Mouse (Mus musculus): ENCODE data around the gene Psmb2. TPM values are rescaled to one million over a fixed set of nuclear protein-coding genes. Genes with fewer than 3 reads are reported as not detected.

The Psmb2 gene
- polyA plus RNA-seq, 1 experiment: 170 TPM

DNA sequence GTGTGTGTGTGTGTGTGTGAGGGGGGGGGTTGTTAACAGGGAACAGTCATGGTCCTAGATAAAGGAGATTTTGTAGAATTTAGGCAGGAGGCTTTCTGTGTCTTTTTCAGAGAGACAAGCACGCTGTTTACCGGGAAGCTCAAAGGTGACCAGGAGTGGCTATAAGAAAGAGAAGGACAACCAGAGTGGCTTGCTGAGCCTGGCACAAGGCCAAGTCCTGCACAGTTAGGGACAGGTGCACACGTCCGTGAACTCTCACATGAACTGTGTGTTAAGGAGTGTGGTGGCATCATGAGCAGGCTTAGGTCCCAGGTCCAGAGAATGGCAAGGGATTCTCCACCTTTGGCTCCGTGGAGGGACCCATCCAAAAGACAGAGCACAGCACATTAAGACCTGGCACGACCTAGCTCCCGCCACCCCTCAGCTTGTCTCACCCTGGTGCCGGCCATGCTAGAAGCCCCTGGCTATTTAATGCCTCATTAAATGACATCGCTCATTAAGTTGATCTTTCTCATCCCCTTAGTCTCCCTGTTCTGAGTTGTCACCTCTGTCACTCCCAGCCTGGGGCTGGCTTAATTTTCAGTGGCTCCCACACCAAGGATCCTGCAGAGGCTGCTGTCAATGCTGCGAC, 33.0 kb upstream of the Psmb2 start:
- H3K27ac ChIP-seq (ENCODE audit: insufficient read depth, low read length): no peak overlapping the region
- H3K4me3 ChIP-seq (replicated peaks; ENCODE audit: insufficient read depth, low read depth, low read length): no peak overlapping the region
- WGBS: 35% methylated on average over 10 of the region's 10 CpGs
- TF ChIP-seq POLR2A (IDR thresholded peaks at IDR 0.05; ENCODE audit: borderline replicate concordance, insufficient read depth, low read length) (no peak), CTCF (IDR thresholded peaks at IDR 0.05; ENCODE audit: borderline replicate concordance, insufficient read depth, low read depth, low read length) (no peak)
- DNase-seq: no peak
- no peaks in the 10 kb centered on the region for H3K27me3 ChIP-seq (ENCODE audit: control insufficient read depth, insufficient read depth, low read length)
- 0 out of 2 replicates have a peak, but pooled peaks cover 3% of the 10 kb centered on the region for H3K4me1 ChIP-seq (ENCODE audit: control insufficient read depth, insufficient read depth, low read length)

DNA sequence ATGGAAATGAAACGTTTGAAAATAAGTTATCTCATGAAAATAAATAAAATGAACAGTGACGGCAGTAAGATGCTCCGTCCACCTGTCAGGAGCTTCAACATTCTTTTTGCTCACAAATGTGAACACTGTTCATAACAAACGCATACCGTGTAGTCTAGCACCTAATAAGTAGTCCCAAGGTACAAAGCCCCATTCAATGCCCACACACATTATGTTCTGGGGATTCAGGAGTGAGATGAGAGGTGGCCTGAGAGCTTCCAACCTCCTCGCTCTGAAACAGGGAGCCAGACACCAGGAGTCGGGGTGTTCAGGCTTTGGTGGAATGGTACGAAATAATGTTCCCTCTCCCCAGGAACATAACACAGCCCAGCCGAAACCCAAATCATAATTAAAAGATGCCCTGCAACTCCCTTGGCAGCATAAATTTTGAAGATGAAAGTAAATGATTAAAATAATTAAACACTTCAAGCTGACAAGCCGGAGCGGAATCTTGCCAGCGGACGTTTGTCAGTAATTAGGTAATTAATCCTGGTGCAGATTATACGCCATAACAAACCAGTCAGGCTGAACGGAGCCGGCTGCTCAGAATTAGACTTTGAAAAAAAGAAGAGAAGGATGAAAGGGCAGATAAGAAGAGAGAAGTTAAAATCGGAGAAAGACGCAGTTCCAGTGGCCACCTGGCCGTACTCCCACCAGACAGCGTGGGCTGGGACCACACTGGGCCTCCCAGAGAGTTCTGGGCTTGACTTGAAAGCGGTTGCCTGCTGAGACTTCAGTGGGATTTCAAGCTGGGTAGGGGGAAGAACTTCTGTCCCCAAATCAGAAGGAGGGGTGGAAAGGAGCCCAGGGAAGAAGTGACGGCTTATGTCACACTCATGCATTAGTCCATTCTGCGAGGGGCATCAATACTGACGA, 29.2 kb upstream of the Psmb2 start:
- H3K27me3 ChIP-seq (ENCODE audit: control insufficient read depth, insufficient read depth, low read length): no peaks in the 10 kb centered on the region
- DNase-seq: peak; percentile 18 to 24
- TF ChIP-seq POLR2A (IDR thresholded peaks at IDR 0.05; ENCODE audit: borderline replicate concordance, insufficient read depth, low read length) (no peak), CTCF (IDR thresholded peaks at IDR 0.05; ENCODE audit: borderline replicate concordance, insufficient read depth, low read depth, low read length) (no peak)
- H3K4me1 ChIP-seq (ENCODE audit: control insufficient read depth, insufficient read depth, low read length): 0 out of 2 replicates have a peak, but pooled peaks cover 3% of the 10 kb centered on the region
- WGBS: 20% methylated on average over 24 of the region's 24 CpGs
- no peak overlapping the region for H3K27ac ChIP-seq (ENCODE audit: insufficient read depth, low read length)
- peak overlapping the region; percentile 23 for H3K4me3 ChIP-seq (replicated peaks; ENCODE audit: insufficient read depth, low read depth, low read length)

- TF ChIP-seq POLR2A (IDR thresholded peaks at IDR 0.05; ENCODE audit: borderline replicate concordance, insufficient read depth, low read length) (no peak), CTCF (IDR thresholded peaks at IDR 0.05; ENCODE audit: borderline replicate concordance, insufficient read depth, low read depth, low read length) (no peak)
- DNase-seq: no peak
These were observed 24.3 kb upstream of the Psmb2 start for GRCm38 (mm10) chr4:126653148-126653547.

DNA sequence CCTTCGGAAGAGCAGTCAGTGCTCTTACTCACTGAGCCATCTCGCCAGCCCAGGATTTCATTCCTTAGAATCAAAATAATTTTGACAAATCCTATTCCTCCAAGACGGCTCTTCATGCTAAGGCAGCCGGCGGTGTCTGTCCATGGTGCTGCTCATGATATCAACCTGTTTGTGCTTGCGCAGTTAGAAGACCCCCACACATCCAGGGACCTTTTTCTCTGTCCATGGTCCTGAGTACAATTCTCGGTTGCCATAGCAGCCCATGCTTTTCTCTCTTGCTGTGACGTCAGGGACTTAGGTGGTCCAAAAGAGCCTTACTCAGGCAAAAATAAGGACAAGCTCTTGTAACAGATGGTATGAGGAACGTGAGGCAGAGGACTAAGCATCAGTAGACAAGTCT, 22.1 kb upstream of the Psmb2 start:
- 44% methylated on average over 9 of the region's 9 CpGs for WGBS
- no peak overlapping the region for H3K4me3 ChIP-seq (replicated peaks; ENCODE audit: insufficient read depth, low read depth, low read length)
- DNase-seq: no peak
- H3K4me1 ChIP-seq (ENCODE audit: control insufficient read depth, insufficient read depth, low read length): no peaks in the 10 kb centered on the region
- TF ChIP-seq CTCF (IDR thresholded peaks at IDR 0.05; ENCODE audit: borderline replicate concordance, insufficient read depth, low read depth, low read length) (no peak), POLR2A (IDR thresholded peaks at IDR 0.05; ENCODE audit: borderline replicate concordance, insufficient read depth, low read length) (no peak)
- no peak overlapping the region for H3K27ac ChIP-seq (ENCODE audit: insufficient read depth, low read length)
- H3K27me3 ChIP-seq (ENCODE audit: control insufficient read depth, insufficient read depth, low read length): no peaks in the 10 kb centered on the region

More at GRCm38 (mm10) chr4:126653148-126653547, 24.3 kb upstream of the Psmb2 start:
- 0 out of 2 replicates have a peak, but pooled peaks cover 3% of the 10 kb centered on the region for H3K4me1 ChIP-seq (ENCODE audit: control insufficient read depth, insufficient read depth, low read length)
- H3K4me3 ChIP-seq (replicated peaks; ENCODE audit: insufficient read depth, low read depth, low read length): no peak overlapping the region
- H3K27me3 ChIP-seq (ENCODE audit: control insufficient read depth, insufficient read depth, low read length): no peaks in the 10 kb centered on the region
- WGBS: 78% methylated on average over 5 of the region's 5 CpGs
- no peak overlapping the region for H3K27ac ChIP-seq (ENCODE audit: insufficient read depth, low read length)

- H3K4me1 ChIP-seq (ENCODE audit: control insufficient read depth, insufficient read depth, low read length): peaks cover 8% of the 10 kb centered on the region; the same call in 1 of the 2 replicates
- no peaks in the 10 kb centered on the region for H3K27me3 ChIP-seq (ENCODE audit: control insufficient read depth, insufficient read depth, low read length)
- H3K4me3 ChIP-seq (replicated peaks; ENCODE audit: insufficient read depth, low read depth, low read length): no peak overlapping the region
- 5% methylated on average over 7 of the region's 7 CpGs for WGBS
- peak overlapping the region; percentile 15; the same call in 1 of the 2 replicates for H3K27ac ChIP-seq (ENCODE audit: insufficient read depth, low read length)
- DNase-seq: peak; percentile 76 to 77
- TF ChIP-seq CTCF (IDR thresholded peaks at IDR 0.05; ENCODE audit: borderline replicate concordance, insufficient read depth, low read depth, low read length) (no peak), POLR2A (IDR thresholded peaks at IDR 0.05; ENCODE audit: borderline replicate concordance, insufficient read depth, low read length) (no peak; the same call in 1 of the 2 replicates)
These were observed 16.2 kb upstream of the Psmb2 start for GRCm38 (mm10) chr4:126661249-126661648.

DNA sequence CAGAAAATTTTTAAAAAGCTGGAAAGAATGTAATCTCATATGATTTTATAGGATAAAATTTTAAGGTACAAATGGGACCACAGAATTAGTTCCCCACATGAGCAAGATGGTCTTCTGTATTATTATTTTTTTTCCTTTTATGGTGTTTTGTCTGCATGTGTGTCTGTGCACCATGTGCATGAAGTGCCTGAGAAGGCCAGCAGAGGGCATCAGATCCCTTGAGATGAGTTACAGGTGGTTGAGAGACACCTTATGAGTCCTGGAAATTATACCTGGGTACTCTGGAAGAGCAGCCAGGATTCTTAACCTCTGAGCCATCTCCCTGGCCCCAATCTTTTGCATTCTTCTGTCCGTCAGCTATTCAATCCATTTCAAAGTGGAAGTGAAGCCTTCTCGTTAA, 10.4 kb upstream of the Psmb2 start:
- Histone ChIP-seq H3K27me3 (ENCODE audit: control insufficient read depth, insufficient read depth, low read length) (no peaks in the 10 kb centered on the region), H3K27ac (ENCODE audit: insufficient read depth, low read length) (no peak overlapping the region), H3K4me1 (ENCODE audit: control insufficient read depth, insufficient read depth, low read length) (no peaks in the 10 kb centered on the region; the same call in 1 of the 2 replicates), H3K4me3 (replicated peaks; ENCODE audit: insufficient read depth, low read depth, low read length) (no peak overlapping the region)
- TF ChIP-seq CTCF (IDR thresholded peaks at IDR 0.05; ENCODE audit: borderline replicate concordance, insufficient read depth, low read depth, low read length) (no peak), POLR2A (IDR thresholded peaks at IDR 0.05; ENCODE audit: borderline replicate concordance, insufficient read depth, low read length) (no peak)
- 90% methylated on average over 2 of the region's 2 CpGs for WGBS
- DNase-seq: no peak

DNA sequence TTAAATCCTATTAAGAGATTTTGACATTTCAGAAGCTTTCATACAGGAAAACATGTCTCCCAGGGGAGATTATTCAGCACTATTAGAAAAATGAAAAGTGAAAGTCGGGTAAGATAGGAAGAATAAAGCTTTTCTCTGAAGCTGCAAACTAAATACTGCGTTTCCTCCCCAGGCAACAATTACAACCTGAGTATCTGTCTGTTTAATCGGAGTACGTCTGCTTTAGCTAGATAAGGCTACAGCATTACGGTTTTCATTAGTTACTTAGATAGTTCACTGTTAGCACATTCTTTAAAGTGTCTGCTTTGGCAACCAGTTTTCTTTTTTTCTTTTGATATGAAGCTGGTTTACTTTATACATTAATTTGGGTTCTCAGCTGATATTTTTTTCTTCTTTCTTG, 4.9 kb downstream of the Psmb2 start:
- no peaks in the 10 kb centered on the region for H3K27me3 ChIP-seq (ENCODE audit: control insufficient read depth, insufficient read depth, low read length)
- peaks cover 2% of the 10 kb centered on the region for H3K4me1 ChIP-seq (ENCODE audit: control insufficient read depth, insufficient read depth, low read length)
- DNase-seq: no peak
- 80% methylated on average over 5 of the region's 5 CpGs for WGBS
- no peak overlapping the region for H3K4me3 ChIP-seq (replicated peaks; ENCODE audit: insufficient read depth, low read depth, low read length)
- TF ChIP-seq CTCF (IDR thresholded peaks at IDR 0.05; ENCODE audit: borderline replicate concordance, insufficient read depth, low read depth, low read length) (no peak), POLR2A (IDR thresholded peaks at IDR 0.05; ENCODE audit: borderline replicate concordance, insufficient read depth, low read length) (no peak)
- H3K27ac ChIP-seq (ENCODE audit: insufficient read depth, low read length): no peak overlapping the region

All from cerebellum, adult 2 months (tissue).